Mouse (Mus musculus) brain, embryonic 14.5 days (tissue): ENCODE measurements around the gene Tgfb1i1.

Source experiments
- CTCF ChIP-seq: fragments of 200-500 bp; IDR thresholded peaks from 2 replicates; pipeline ENCODE4 v1.5.1; 2012; ENCODE audit warnings: inconsistent platforms, mild to moderate bottlenecking, moderate library complexity, borderline replicate concordance; ENCODE audit not compliant: insufficient read depth, insufficient read length; ENCODE audit errors: extremely low read depth
- POLR2A ChIP-seq: fragments of 200-500 bp; IDR thresholded peaks from 2 replicates; pipeline ENCODE4 v1.6.1; 2012; ENCODE audit warnings: mild to moderate bottlenecking, inconsistent platforms, borderline replicate concordance; ENCODE audit not compliant: poor library complexity, insufficient read depth, insufficient read length, severe bottlenecking; ENCODE audit errors: extremely low read depth

DNA sequence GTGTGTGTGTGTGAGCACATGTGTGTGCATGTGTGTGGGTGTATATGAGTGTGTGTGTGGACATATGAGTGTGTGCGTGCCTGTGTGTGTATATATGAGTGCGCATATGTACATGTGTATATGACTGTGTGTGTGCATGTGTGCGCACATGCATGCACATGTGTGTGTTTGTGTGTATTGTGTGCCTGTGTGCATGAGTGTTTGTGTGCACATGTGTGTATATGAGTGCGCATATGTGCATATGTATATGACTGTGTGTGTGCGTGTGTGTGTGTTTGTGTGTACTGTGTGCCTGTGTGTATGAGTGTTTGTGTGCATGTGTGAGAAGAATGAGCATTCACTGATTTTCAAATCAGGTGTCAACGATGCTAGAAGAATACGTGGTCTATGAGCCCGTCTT is 42.4 kb upstream of the Tgfb1i1 start:
- no peak for TF ChIP-seq POLR2A
- no peak for TF ChIP-seq CTCF
